Mouse (Mus musculus) ES-E14 (cell line): Measurements from ENCODE around the gene Tbr1.

Experiments
- HCFC1 ChIP-seq: IDR thresholded peaks from 2 replicates; pipeline ENCODE4 v1.6.1; 2012; ENCODE audit warnings: low read length, inconsistent platforms, borderline replicate concordance; ENCODE audit not compliant: insufficient read depth
- ZC3H11A ChIP-seq: IDR thresholded peaks from 2 replicates; pipeline ENCODE4 v1.6.1; 2012; ENCODE audit warnings: low read depth, mild to moderate bottlenecking, inconsistent platforms, low read length, borderline replicate concordance

DNA sequence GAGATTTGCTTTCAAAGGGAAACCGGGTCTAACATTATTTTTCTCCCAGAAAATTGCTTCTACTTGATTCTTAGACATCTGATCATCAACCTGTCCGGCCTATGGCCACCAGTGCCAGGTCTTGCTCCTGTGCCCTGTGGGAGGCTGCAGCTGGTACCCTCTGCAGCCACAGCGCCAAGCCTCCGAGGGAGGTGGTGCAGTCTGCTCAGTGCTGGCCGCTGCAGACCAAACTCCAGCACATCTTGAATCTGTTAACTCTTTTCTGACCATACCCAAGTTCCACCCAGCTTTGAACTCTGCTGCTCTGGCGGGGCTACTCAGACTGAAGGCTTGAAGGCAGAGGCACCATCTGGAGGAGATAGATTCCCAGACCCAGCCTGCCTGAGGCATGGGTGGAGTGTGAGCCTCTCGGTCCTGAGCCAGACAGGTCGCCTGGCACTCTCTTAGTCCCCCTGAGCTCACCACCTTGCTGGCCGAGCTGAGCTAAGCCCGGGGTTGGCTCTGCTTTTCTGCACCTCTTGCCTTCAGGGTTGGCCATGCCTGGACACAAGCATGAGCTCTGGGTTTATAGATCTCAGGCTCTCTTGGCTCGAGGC, at the start of gene Tbr1:
- no peak for TF ChIP-seq ZC3H11A
- no peak for TF ChIP-seq HCFC1
